Mouse (Mus musculus) T-helper 2 cell (primary cell): Measurements from ENCODE around the gene Lmo7.

ENCODE experiments used
- in situ Hi-C: fragments of 300-600 bp; cut with MboI, MseI; formaldehyde crosslinking; loops from one replicate; pipeline ENCODE4 v1.15.1; 2025; ENCODE audit warnings: high pct_unique_total_duplicates

Gene Lmo7

GRCm38 (mm10) chr14:101778426-101778825 is 48.7 kb downstream of the Lmo7 start:
- in situ Hi-C loops, result no loop called here

DNA sequence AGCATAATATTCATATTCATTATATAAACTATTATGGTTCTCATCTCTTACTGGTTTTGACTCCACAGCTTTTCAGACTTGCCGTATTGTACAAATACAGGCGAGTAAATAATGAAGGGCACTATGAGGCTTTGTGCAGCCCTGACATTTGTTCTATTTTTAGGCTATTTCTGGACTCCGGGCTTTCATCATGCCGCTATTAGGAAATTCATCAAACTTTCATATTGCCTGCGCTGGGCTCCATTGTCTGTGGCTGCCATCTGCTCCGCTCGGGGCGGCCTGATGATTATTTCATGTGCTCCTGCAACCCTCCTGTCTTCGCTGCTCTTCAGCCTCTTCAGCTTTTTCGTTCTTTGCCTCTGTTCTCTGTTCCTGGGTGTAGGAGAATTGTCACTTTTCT is 50.3 kb downstream of the Lmo7 start:
- in situ Hi-C loops, result no loop called here

- in situ Hi-C loops, result no loop called here
These were observed 51.5 kb downstream of the Lmo7 start for GRCm38 (mm10) chr14:101781219-101781618.

- in situ Hi-C loops, result no loop called here
These were observed 52.3 kb downstream of the Lmo7 start for GRCm38 (mm10) chr14:101781943-101782510.

DNA sequence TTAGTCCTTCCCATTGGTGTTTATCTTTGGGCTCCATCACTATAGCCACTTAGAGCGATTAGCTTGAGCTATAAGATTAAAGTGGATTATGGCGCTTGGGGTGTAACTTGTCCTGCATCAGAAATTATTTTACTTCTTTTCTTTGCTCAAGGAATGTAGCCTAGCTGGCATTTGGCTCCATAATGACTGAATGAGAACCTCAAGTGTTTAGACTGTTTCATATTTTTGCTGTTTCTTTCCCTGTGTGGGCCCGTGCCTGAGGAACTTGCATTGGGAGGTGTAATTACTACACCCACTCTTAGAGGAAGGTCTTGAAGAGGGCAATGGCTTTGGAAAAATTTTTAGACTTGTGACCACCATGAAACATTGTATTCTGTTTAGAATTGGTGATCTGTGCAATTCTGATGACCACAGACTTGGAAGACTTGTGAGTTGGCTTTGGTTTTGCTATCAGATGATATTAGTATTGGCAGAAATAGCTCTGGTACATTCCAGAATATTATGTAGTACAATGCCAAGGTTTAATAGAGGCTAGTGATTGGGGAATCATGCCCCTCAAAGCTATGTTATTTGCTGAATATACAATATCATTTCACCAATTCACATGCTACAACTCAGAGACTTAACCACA is 54.7 kb downstream of the Lmo7 start:
- in situ Hi-C loops, result no loop called here

- in situ Hi-C loops, result loop anchor here (5.0 kb wide), 1 partner anchor 44 kb away; no protein-coding TSS in a partner anchor
These were observed 58.1 kb downstream of the Lmo7 start for GRCm38 (mm10) chr14:101787903-101788302.

DNA sequence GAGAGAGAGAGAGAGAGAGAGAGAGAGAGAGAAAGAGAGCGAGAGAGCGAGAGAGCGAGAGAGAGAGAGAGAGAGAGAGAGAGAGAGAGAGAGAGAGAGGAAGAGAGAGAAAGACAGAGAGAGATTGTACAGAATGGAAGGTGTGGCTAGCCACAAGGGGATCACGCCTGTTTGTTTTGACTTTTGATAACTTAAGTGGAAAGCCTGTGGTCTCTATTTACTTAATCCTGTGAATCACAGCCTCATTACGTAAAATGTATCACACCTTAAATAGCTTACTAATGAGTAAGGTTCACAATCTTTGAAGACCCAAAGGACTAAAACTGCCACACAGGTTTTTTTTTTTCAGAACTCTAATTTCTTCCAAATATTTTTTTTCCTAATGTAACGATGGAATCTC is 58.7 kb downstream of the Lmo7 start:
- in situ Hi-C loops, result loop anchor here (5.0 kb wide), 1 partner anchor 44 kb away; no protein-coding TSS in a partner anchor

DNA sequence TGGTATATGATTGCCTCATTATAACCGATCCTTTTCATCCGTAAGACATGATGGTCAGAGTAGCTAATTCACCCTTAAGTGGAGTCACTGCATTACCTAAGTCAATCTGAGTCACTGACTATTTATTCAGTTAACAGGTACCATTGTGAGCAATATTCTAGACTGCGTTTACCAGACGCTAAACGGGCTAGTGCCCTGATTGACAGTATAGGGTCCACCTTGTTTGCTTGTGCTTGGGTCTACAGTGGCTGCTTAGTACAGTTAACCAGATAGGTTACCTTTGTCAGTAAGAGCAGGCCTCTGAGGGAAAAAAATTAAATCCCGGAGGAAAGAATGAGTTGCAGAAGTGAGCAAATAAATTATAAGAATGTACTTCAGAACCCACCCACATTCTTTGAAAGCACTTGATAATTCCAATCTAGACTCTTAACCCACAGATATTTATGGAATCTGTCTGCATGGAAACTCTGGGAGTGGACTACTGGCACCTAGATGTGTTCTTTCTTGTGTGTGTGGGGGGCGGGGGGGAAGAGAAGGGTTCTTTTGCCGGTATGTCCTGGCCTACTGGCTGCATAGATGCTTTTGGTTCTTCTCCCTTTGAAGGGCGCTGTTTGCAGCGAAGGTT is 64.9 kb downstream of the Lmo7 start:
- in situ Hi-C loops, result no loop called here

DNA sequence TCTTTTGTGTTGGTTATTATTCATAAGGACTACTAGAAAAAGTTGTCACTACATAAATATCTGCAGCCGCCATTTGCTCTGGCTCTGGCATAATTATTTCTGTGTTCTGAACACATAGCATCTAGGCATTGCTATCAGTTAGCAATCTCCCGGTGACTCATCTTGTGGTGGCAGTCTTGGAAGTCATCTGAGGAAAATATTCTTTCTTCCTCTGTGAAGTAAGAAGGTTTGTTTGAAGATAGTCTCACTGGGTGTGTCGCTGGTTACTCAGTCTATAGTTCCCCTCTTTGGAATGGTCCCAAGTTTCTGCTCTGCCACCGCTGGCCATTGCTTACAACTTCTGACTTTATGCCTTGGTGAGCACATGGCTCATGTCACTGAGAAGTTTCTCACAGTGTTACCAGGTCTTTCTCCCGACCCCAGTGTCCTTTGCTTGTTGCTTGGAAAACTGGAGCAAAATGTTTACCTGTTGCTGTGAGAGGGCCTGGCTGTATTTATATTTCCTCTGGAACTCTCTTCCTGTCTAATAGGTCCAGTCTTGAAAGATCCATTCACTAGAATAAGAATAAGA is 68.3 kb downstream of the Lmo7 start:
- in situ Hi-C loops, result no loop called here

DNA sequence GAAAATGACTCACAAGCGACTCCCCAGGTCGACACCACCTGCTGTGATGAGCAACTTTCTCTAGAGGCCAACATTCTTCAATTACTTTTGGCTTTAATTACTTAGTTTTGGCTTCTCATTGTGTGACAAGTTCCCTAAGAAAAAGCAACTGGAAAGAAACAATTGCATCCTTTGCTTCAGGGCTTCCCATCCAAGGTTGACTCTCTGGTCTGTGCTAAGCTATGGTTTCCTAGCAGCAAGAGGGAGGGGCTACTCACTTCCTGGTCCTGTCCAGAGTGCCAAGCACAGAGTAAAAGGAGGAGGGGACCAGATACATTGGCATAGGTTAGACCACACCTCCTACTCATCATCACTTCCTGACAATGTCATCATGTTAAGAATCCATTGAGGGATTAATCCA is 69.0 kb downstream of the Lmo7 start:
- in situ Hi-C loops, result no loop called here

DNA sequence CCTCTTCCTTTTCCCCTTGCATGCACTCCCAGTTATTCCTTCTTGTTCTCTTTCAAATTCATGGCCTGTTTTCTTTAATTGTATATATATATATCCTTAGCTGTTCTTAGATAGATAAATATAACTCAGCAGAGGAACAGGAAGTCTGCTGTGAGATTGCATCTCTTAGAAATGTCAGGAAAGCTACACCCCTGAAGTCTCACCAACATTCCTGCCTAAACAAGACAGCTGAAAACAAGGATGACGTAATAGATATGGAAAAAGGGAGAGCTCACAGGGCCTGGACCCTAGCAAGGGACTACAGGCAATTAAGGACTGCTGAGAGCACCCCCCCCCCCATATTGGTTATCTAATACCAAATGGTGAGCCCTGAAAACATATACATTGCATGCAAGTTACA is 71.9 kb downstream of the Lmo7 start:
- in situ Hi-C loops, result no loop called here

- in situ Hi-C loops, result no loop called here
These were observed 74.4 kb downstream of the Lmo7 start for GRCm38 (mm10) chr14:101804119-101804518.

DNA sequence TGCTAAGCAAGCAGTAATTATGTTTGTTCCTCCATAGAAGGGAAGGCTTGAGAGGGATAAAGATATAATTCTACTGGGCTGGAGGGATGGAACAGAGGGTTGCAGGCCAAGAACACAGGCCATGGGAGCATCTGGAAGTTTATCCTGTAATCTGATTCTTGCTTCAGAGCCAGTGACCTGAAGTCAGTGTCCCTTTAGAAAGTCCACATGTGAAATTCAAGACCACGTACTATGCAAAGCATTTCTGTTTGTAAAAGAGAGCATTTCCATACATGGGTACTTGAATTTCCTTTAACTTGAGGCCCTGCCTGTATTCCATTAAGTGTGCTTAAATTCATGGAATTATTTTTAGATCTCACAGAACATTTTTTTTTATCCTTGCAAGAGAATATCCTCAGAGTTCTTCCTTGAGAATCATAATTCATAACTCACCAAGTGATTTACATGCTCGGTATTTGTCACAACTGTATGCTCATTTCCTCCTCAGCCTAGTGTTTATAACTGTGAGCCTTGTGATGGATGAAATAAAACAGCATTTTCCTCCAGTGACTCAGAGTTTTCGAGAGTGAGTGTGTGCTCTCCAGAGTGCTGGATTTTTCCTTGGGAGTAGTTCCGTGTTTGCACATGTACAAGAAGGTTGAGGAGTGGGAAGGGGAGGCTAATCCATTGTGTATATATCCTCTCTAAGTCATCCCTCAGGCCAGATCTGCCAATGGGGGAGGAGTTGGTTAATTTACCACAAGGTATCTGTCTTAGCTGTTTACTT is 75.0 kb downstream of the Lmo7 start:
- in situ Hi-C loops, result no loop called here

GRCm38 (mm10) chr14:101805328-101805697 is 75.6 kb downstream of the Lmo7 start:
- in situ Hi-C loops, result no loop called here

DNA sequence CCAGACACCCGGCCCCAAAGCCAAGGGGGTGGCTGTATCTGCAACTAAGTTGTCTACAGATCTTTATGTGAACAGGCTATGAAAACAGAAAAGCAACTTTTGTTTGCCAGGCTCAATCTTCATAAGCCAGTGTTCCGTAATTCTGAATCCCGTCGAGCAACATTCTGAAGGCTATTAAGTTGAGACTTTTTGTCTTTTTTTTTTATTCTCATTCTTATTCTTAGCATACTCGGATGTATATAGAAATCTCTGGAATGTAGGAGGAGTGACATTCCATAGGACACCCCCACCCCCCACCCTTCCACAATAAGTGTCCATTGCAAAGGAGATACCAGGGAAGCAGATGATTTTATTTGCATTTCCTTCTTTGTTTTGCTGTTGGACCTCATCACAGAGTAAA is 76.3 kb downstream of the Lmo7 start:
- in situ Hi-C loops, result no loop called here

DNA sequence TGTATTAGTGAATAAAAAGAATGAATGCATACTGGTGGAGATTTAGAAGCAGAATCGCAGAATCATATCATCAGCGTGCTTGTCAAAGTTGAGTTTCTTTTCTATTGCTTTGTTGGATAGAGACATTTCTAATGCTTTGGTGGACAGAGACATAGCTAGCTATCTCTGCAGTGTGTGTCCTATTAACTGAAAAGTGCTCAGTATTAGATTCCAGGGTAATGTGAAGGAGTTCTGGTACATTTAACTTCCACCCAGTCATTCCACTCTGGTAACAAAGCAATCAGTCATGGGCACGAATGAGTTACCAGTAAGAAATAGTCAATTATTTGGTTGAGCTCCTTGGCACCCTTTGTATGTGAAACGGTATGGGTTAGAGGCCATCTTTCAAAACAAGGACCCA is 76.8 kb downstream of the Lmo7 start:
- in situ Hi-C loops, result no loop called here

GRCm38 (mm10) chr14:101816450-101816849 is 86.7 kb downstream of the Lmo7 start:
- in situ Hi-C loops, result no loop called here

GRCm38 (mm10) chr14:101822390-101822789 is 92.6 kb downstream of the Lmo7 start:
- in situ Hi-C loops, result no loop called here

DNA sequence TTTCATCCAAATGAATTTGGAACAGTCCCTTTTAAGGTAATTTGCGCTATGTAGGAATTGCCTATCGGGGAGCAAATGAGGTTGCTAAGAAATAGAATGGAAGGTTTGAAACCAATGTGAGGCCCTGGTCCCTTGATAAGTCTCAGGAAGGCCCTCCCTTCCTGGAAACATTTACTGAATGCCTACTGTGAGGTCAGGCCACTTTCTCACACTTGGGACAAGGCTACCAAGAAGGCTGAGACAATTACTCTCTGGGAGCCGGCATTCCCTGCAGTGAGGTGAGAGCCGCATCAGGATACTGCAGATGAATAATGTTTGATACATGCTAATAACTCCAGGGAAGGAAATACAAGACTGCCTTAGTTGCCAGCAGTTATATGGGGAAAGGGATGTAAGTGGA is 93.1 kb downstream of the Lmo7 start:
- in situ Hi-C loops, result no loop called here

GRCm38 (mm10) chr14:101829676-101830075 is 99.9 kb downstream of the Lmo7 start:
- in situ Hi-C loops, result loop anchor here (5.0 kb wide), 1 partner anchor 42 kb away; no protein-coding TSS in a partner anchor

DNA sequence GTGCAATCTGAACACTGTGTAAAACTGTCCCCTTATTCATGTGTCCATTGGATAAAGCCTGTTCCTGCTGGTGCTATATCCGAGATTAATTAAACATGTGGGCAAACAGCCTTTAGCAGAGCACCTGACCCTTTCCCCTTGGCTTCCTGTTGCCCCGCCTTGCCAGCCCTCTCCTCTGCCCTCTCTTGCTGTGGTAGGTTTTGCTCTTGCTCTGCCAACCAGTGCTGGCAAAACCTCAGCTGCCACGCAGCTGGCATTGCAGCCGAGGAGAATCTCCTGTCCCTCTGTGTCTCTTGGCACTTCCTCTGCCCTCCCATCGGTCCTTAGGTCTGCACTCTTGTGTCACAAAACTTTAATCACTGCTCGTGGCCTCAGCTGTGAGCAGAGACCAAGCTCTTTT is 100.4 kb downstream of the Lmo7 start:
- in situ Hi-C loops, result loop anchor here (5.0 kb wide), 1 partner anchor 43 kb away; no protein-coding TSS in a partner anchor

DNA sequence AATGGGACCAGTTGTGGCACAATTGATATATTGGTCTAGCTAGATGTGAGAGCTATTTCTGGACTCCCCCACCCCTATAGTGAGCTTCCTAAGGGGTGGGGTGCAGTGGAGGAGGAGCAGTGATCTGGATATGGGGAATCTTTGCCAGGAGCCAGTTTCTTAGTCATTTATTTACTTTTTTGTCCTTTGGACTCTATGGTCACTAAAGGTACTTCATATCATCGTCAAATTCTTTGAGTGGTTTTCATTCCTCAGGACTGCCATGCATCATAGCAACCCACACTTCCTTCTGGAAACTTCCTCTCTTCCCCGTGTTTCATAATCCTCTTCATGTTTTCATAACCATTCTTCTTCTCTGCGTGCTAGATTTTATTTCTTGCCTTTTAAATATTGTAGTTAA is 104.4 kb downstream of the Lmo7 start:
- in situ Hi-C loops, result loop anchor here (5.0 kb wide), 1 partner anchor 47 kb away; no protein-coding TSS in a partner anchor
